Mouse (Mus musculus) liver, adult 2 months (tissue): ENCODE results near the gene Tsr1. TPM values are rescaled to one million over a fixed set of nuclear protein-coding genes. Genes with fewer than 3 reads are reported as not detected.

ENCODE experiments used
- DNase-seq: peaks from one replicate; pipeline ENCODE4 v3.0.0-alpha.2; 2011; ENCODE audit warnings: low read depth, low spot score; ENCODE audit errors: extremely low read depth
- H3K27ac ChIP-seq: fragments of 200-500 bp; replicated peaks from 2 replicates; pipeline ENCODE4 v1.5.1; 2012; ENCODE audit warnings: low read depth, mild to moderate bottlenecking, control low read depth, inconsistent platforms, low read length; ENCODE audit not compliant: insufficient read depth
- H3K27me3 ChIP-seq: fragments of 200-500 bp; 2 replicates; pipeline ENCODE4 v1.6.1; 2012; ENCODE audit warnings: mild to moderate bottlenecking, moderate library complexity, low read length, inconsistent platforms; ENCODE audit not compliant: control insufficient read depth, insufficient read depth
- H3K36me3 ChIP-seq: fragments of 200-500 bp; 2 replicates; pipeline ENCODE4 v1.6.1; 2012; ENCODE audit warnings: low read length, inconsistent platforms; ENCODE audit not compliant: control insufficient read depth, insufficient read depth
- H3K4me1 ChIP-seq: fragments of 200-500 bp; 2 replicates; pipeline ENCODE4 v1.6.1; 2011; ENCODE audit warnings: low read length; ENCODE audit not compliant: control insufficient read depth, insufficient read depth
- H3K4me3 ChIP-seq: fragments of 200-500 bp; 2 replicates; pipeline ENCODE4 v1.5.1; 2011; ENCODE audit warnings: low read depth, mild to moderate bottlenecking, control low read depth, low read length, moderate library complexity; ENCODE audit not compliant: insufficient read depth
- H3K79me2 ChIP-seq: fragments of 200-500 bp; 2 replicates; pipeline ENCODE4 v1.6.1; 2012; ENCODE audit warnings: inconsistent platforms, mild to moderate bottlenecking, low read length, moderate library complexity; ENCODE audit not compliant: control insufficient read depth, insufficient read depth
- H3K9ac ChIP-seq: fragments of 200-500 bp; 2 replicates; pipeline ENCODE4 v1.6.1; 2012; ENCODE audit warnings: low read depth, mild to moderate bottlenecking, control low read depth, inconsistent platforms, low read length
- CTCF ChIP-seq: fragments of 200-500 bp; IDR thresholded peaks from 2 replicates; pipeline ENCODE4 v1.5.1; 2011; ENCODE audit warnings: low read depth, low read length, control low read depth
- POLR2A ChIP-seq: fragments of 200-500 bp; IDR thresholded peaks from 2 replicates; pipeline ENCODE4 v1.6.1; 2011; ENCODE audit warnings: low read length, control low read depth; ENCODE audit not compliant: insufficient read depth; ENCODE audit errors: extremely low read depth
- WGBS: fragments of 180-500 bp; shearing (Covaris S2); methylation state at CpG from one replicate; pipeline ENCODE4 v1.1.7; 2018; 5-methylcytosine and 5-hydroxymethylcytosine counted together
- polyA plus RNA-seq: library from polyadenylated mRNA; depleted of rRNA; stranded (reverse); fragments of >200 nt; gene quantifications from 2 replicates; pipeline ENCODE4 v1.2.3, GENCODE M21; 2012
- total RNA-seq: library from RNA; depleted of rRNA; stranded (reverse); fragments of >200 nt; gene quantifications from 2 replicates; pipeline ENCODE4 v1.2.3, GENCODE M21; 2014

Gene Tsr1
- total and polyA plus RNA-seq, 2 experiments, result 4.9 to 9.0 TPM

DNA sequence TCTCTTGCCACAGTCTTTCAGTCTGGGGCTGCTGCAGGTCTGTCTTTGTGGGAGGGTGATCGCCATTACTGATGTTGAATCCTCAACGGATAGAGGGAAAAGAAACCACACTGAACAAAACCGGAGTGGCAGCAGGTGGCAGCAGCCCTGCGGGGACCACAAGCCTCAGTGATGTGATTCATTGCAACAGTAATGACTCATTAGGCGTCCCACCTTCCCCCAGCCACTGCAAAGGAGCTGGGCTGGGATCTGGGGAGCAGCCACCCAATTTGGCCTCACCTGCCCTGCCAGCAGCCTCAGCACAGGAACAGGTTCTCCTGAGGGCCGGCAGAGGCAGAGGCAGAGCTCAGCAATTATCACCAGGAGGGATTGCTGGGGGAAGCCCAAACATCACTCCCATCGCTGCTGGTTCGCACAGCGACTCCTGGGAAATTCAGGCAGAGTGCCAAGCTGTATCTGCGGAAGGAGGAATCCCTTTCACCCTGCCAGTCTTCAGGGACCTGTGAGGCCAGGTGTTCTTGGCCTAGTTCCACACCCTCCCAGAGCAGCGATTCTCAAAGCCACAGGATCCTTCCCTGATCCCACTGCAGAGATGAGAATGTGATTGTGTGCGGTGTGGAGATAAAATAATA, 26.8 kb upstream of the Tsr1 start:
- no peak for TF ChIP-seq POLR2A
- TF ChIP-seq CTCF, result no peak
- no peak for DNase-seq
- Histone ChIP-seq H3K79me2 (no peaks in the 10 kb centered on the region), H3K27me3 (no peaks in the 10 kb centered on the region), H3K4me3 (no peak overlapping the region), H3K9ac (no peak overlapping the region), H3K36me3 (no peaks in the 10 kb centered on the region), H3K27ac (no peak overlapping the region), H3K4me1 (peaks cover 20% of the 10 kb centered on the region)
- WGBS, result 69% methylated on average over 12 of the region's 12 CpGs

DNA sequence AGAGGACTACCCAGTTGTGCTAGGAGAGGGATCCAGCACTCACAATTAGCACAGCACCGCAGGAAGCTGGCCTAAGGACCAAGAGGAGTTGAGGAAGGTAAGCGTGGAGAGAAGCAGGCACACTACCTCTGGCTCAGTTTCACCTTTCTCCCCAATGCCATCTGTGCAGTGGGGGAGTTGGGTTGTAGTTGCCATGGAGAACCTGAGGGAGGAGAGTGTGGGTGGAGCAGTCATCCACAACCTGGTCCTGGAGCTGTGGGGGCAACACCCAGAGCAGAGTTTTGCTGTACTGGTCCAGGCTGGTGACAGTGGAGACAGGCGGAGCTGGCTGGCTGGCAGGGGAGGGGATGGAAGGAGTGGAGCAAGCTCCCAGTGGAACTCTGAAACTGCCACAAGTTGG, 23.2 kb upstream of the Tsr1 start:
- Histone ChIP-seq H3K36me3 (no peaks in the 10 kb centered on the region), H3K9ac (no peak overlapping the region), H3K27me3 (no peaks in the 10 kb centered on the region), H3K79me2 (no peaks in the 10 kb centered on the region), H3K4me1 (peaks cover 9% of the 10 kb centered on the region), H3K4me3 (no peak overlapping the region), H3K27ac (no peak overlapping the region)
- TF ChIP-seq CTCF (no peak), POLR2A (no peak)
- 93% methylated on average over 3 of the region's 3 CpGs for WGBS
- no peak for DNase-seq

DNA sequence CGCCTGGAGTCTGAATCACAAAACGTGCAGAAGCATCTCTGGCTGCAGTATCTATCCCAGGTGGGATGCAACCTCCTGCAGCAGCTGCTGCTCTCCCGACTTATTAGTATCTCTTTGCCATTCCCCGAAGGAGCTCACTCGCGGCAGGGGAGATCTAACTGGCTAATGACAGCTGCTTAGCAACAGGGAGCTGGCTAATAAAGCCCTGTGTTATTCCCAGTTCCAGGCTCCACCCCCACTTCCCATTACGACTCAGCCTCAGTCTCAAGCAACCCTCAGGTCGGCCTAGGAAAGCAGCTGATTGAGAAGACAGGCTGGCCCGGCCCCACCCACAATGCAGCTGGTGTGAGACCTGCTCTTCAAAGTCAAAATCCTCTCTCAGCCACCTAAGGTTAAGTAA, 21.1 kb upstream of the Tsr1 start:
- Histone ChIP-seq H3K4me3 (no peak overlapping the region), H3K36me3 (no peaks in the 10 kb centered on the region), H3K79me2 (no peaks in the 10 kb centered on the region), H3K27me3 (no peaks in the 10 kb centered on the region), H3K9ac (no peak overlapping the region), H3K4me1 (peaks cover 7% of the 10 kb centered on the region; the same call in 1 of the 2 replicates), H3K27ac (no peak overlapping the region)
- 45% methylated on average over 9 of the region's 9 CpGs for WGBS
- TF ChIP-seq POLR2A (no peak), CTCF (no peak)
- DNase-seq, result no peak

DNA sequence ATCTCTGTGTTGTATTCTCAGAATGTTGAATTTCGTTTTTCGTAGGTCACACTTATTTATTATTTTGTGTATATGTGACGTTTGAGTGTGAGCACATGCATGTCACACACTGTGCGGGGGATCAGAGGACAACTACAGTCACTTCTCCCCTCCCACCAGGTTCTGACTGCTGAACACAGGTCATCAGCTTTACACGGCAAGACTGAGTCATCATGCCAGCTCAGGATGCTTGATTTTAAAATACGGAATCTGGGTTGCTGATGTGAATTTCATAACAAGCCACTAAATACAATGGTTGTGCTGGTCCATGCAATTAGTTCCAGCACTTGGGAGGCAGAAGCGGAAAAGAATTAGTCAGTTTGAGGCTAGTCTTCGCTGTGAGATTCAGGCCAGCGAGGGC, 16.9 kb upstream of the Tsr1 start:
- no peak for TF ChIP-seq CTCF
- TF ChIP-seq POLR2A, result no peak
- H3K36me3 ChIP-seq, result no peaks in the 10 kb centered on the region
- no peaks in the 10 kb centered on the region for H3K27me3 ChIP-seq
- WGBS, result 90% methylated on average over 9 of the region's 9 CpGs
- DNase-seq, result no peak
- no peak overlapping the region for H3K9ac ChIP-seq
- peaks cover 3% of the 10 kb centered on the region; the same call in 1 of the 2 replicates for H3K4me1 ChIP-seq
- no peak overlapping the region for H3K27ac ChIP-seq
- no peaks in the 10 kb centered on the region for H3K79me2 ChIP-seq
- H3K4me3 ChIP-seq, result no peak overlapping the region

DNA sequence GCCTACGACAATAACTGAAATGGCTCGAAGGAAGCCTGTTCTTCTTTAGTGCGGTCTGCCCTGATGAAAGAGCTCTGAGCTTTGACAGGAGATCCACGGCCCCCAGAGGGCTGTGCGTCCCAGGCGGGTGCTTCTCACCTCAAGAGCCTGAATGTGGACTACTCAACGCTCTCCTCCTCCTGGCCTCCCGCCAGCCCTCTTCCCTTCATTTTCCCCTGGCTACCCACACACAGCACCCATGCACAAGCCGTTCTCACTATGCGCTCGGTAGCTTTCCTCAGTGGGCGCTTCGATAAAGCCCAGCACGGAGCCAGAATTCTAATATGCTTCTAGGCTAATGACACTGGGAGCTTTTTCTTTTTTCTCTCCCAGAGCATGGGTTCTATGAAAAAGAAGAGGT, 15.9 kb upstream of the Tsr1 start:
- Histone ChIP-seq H3K4me1 (peaks cover 3% of the 10 kb centered on the region; the same call in 1 of the 2 replicates), H3K4me3 (no peak overlapping the region), H3K79me2 (no peaks in the 10 kb centered on the region), H3K36me3 (no peaks in the 10 kb centered on the region), H3K27ac (no peak overlapping the region), H3K27me3 (no peaks in the 10 kb centered on the region), H3K9ac (no peak overlapping the region)
- no peak for TF ChIP-seq POLR2A
- TF ChIP-seq CTCF, result no peak
- DNase-seq, result no peak
- 88% methylated on average over 14 of the region's 14 CpGs for WGBS

DNA sequence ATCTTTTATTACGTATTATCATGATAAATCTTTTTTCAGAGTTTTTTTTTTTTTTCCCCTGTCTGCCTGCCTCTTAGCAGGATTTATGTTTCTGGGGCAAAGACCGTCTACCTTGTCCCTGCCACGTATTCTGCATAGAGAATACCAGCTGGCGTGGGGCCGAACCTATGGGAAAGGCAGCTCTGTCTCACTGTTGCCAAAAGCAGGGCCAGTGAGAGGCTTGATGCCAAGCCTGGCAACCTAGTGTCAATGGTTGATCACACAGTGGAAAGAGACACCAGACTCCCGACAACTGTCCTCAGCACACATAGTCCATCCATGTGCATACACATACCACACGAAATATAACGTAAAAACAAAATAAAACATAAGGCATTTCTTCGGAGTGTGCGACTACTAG, 14.8 kb upstream of the Tsr1 start:
- no peaks in the 10 kb centered on the region for H3K79me2 ChIP-seq
- no peaks in the 10 kb centered on the region for H3K4me1 ChIP-seq
- WGBS, result 81% methylated on average over 10 of the region's 10 CpGs
- H3K4me3 ChIP-seq, result no peak overlapping the region
- H3K27ac ChIP-seq, result no peak overlapping the region
- DNase-seq, result peak; percentile 70
- H3K9ac ChIP-seq, result no peak overlapping the region
- TF ChIP-seq CTCF, result no peak
- TF ChIP-seq POLR2A, result no peak
- H3K27me3 ChIP-seq, result no peaks in the 10 kb centered on the region
- no peaks in the 10 kb centered on the region for H3K36me3 ChIP-seq
